Mouse (Mus musculus) embryonic facial prominence, embryonic 10.5 days (tissue): ENCODE data around the gene Spata17. TPM values are rescaled to one million over a fixed set of nuclear protein-coding genes. Genes with fewer than 3 reads are reported as not detected.

Experiments
- DNase-seq: peaks from one replicate; pipeline ENCODE4 v3.0.0-alpha.2; 2017; ENCODE audit warnings: low spot score
- H3K27ac ChIP-seq: fragments of 300-500 bp; sonication (generic); replicated peaks from 2 replicates; pipeline ENCODE4 v1.5.1; 2016; ENCODE audit warnings: mild to moderate bottlenecking
- H3K27me3 ChIP-seq: fragments of 300-500 bp; sonication (generic); replicated peaks from 2 replicates; pipeline ENCODE4 v1.6.1; 2016; ENCODE audit warnings: low read depth, mild to moderate bottlenecking; ENCODE audit not compliant: poor library complexity, severe bottlenecking
- H3K36me3 ChIP-seq: fragments of 300-500 bp; sonication (generic); replicated peaks from 2 replicates; pipeline ENCODE4 v1.6.1; 2016; ENCODE audit warnings: mild to moderate bottlenecking, moderate library complexity
- H3K4me1 ChIP-seq: fragments of 300-500 bp; sonication (generic); 2 replicates; pipeline ENCODE4 v1.6.1; 2016
- H3K4me3 ChIP-seq: fragments of 300-500 bp; sonication (generic); 2 replicates; pipeline ENCODE4 v1.5.1; 2016; ENCODE audit warnings: mild to moderate bottlenecking, moderate library complexity
- H3K9me3 ChIP-seq: fragments of 300-500 bp; sonication (generic); 2 replicates; pipeline ENCODE4 v1.6.1; 2016; ENCODE audit warnings: mild to moderate bottlenecking
- WGBS: fragments of 180-500 bp; shearing (Covaris S2); methylation state at CpG from one replicate; pipeline ENCODE4 v1.1.7; 2016; 5-methylcytosine and 5-hydroxymethylcytosine counted together
- polyA plus RNA-seq: library from polyadenylated mRNA; unstranded; fragments of >200 nt; fragmentation: Nextera tagmentation; extraction: Ambion mirVana; gene quantifications from 2 replicates; pipeline ENCODE4 v1.2.1, GENCODE M21; 2016

Spata17 gene
- polyA plus RNA-seq, result 1.1 and 1.9 TPM in 2 replicates

GRCm38 (mm10) chr1:187215181-187216116 lies at the start of gene Spata17, which contains the start of gene Gpatch2:
Gene Spata17 (minus strand): TSS chr1:187215465.
Gene Gpatch2 (plus strand): TSS chr1:187215508.
- Histone ChIP-seq H3K27ac (peak within 1 kb of the TSS; percentile 91), H3K36me3 (no peaks in the 10 kb centered on the region), H3K4me1 (peaks cover 7% of the 10 kb centered on the region), H3K9me3 (no peaks in the 10 kb centered on the region), H3K27me3 (no peaks in the 10 kb centered on the region), H3K4me3 (peak within 1 kb of the TSS; percentile 87)
- 1% methylated on average over 58 of the region's 58 CpGs for WGBS
- DNase-seq, result peak; percentile 89

GRCm38 (mm10) chr1:187258756-187259155 lies 43.5 kb upstream of the Spata17 start:
- WGBS, result 82% methylated on average over 4 of the region's 4 CpGs
- Histone ChIP-seq H3K4me3 (no peak overlapping the region), H3K27me3 (no peaks in the 10 kb centered on the region), H3K4me1 (peaks cover 5% of the 10 kb centered on the region), H3K27ac (no peak overlapping the region), H3K9me3 (no peaks in the 10 kb centered on the region), H3K36me3 (0 out of 2 replicates have a peak, but pooled peaks cover 3% of the 10 kb centered on the region)
- DNase-seq, result no peak

- peaks cover 13% of the 10 kb centered on the region; the same call in 1 of the 2 replicates for H3K36me3 ChIP-seq
- no peaks in the 10 kb centered on the region for H3K9me3 ChIP-seq
- no peak for DNase-seq
- 90% methylated on average over 1 of the region's 1 CpGs for WGBS
- H3K27me3 ChIP-seq, result no peaks in the 10 kb centered on the region
- H3K27ac ChIP-seq, result no peak overlapping the region
- H3K4me1 ChIP-seq, result no peaks in the 10 kb centered on the region
- H3K4me3 ChIP-seq, result no peak overlapping the region
Observed at GRCm38 (mm10) chr1:187250741-187251262, 35.5 kb upstream of the Spata17 start.

- Histone ChIP-seq H3K27me3 (no peaks in the 10 kb centered on the region), H3K27ac (no peak overlapping the region), H3K36me3 (no peaks in the 10 kb centered on the region), H3K4me1 (no peaks in the 10 kb centered on the region), H3K4me3 (no peak overlapping the region), H3K9me3 (no peaks in the 10 kb centered on the region)
- no peak for DNase-seq
- 80% methylated on average over 5 of the region's 5 CpGs for WGBS
Observed at GRCm38 (mm10) chr1:187244734-187245133, 29.5 kb upstream of the Spata17 start.

- H3K4me1 ChIP-seq, result no peaks in the 10 kb centered on the region
- H3K27me3 ChIP-seq, result no peaks in the 10 kb centered on the region
- no peak for DNase-seq
- 91% methylated on average over 5 of the region's 5 CpGs for WGBS
- peaks cover 11% of the 10 kb centered on the region for H3K36me3 ChIP-seq
- no peak overlapping the region for H3K4me3 ChIP-seq
- no peaks in the 10 kb centered on the region for H3K9me3 ChIP-seq
- H3K27ac ChIP-seq, result no peak overlapping the region
Observed at GRCm38 (mm10) chr1:187241329-187241728, 26.1 kb upstream of the Spata17 start.

GRCm38 (mm10) chr1:187240304-187240703 lies 25.0 kb upstream of the Spata17 start:
- WGBS, result 96% methylated on average over 3 of the region's 3 CpGs

GRCm38 (mm10) chr1:187238061-187238460 lies 22.8 kb upstream of the Spata17 start:
- no peaks in the 10 kb centered on the region for H3K27me3 ChIP-seq
- DNase-seq, result no peak
- no peaks in the 10 kb centered on the region for H3K9me3 ChIP-seq
- H3K4me3 ChIP-seq, result no peak overlapping the region
- no peak overlapping the region for H3K27ac ChIP-seq
- H3K4me1 ChIP-seq, result peaks cover 4% of the 10 kb centered on the region
- 94% methylated on average over 4 of the region's 4 CpGs for WGBS
- peaks cover 28% of the 10 kb centered on the region for H3K36me3 ChIP-seq

More at GRCm38 (mm10) chr1:187240304-187240703, 25.0 kb upstream of the Spata17 start:
- H3K9me3 ChIP-seq, result no peaks in the 10 kb centered on the region
- H3K4me1 ChIP-seq, result no peaks in the 10 kb centered on the region
- no peak overlapping the region for H3K27ac ChIP-seq
- H3K27me3 ChIP-seq, result no peaks in the 10 kb centered on the region
- no peak for DNase-seq
- no peak overlapping the region for H3K4me3 ChIP-seq
- H3K36me3 ChIP-seq, result peaks cover 14% of the 10 kb centered on the region

GRCm38 (mm10) chr1:187236296-187236695 lies 21.0 kb upstream of the Spata17 start:
- no peak for DNase-seq
- Histone ChIP-seq H3K27ac (no peak overlapping the region), H3K4me3 (no peak overlapping the region), H3K4me1 (peaks cover 7% of the 10 kb centered on the region), H3K27me3 (no peaks in the 10 kb centered on the region), H3K36me3 (peaks cover 34% of the 10 kb centered on the region), H3K9me3 (no peaks in the 10 kb centered on the region)
- 74% methylated on average over 6 of the region's 6 CpGs for WGBS

GRCm38 (mm10) chr1:187235161-187235560 lies 19.9 kb upstream of the Spata17 start:
- Histone ChIP-seq H3K36me3 (peaks cover 42% of the 10 kb centered on the region), H3K27me3 (no peaks in the 10 kb centered on the region), H3K4me1 (peaks cover 7% of the 10 kb centered on the region), H3K4me3 (no peak overlapping the region), H3K27ac (no peak overlapping the region), H3K9me3 (no peaks in the 10 kb centered on the region)
- WGBS, result 95% methylated on average over 3 of the region's 3 CpGs
- no peak for DNase-seq

GRCm38 (mm10) chr1:187232996-187233615 lies 17.8 kb upstream of the Spata17 start:
- DNase-seq, result peak; percentile 21
- H3K27ac ChIP-seq, result no peak overlapping the region
- WGBS, result 56% methylated on average over 7 of the region's 7 CpGs
- no peak overlapping the region for H3K4me3 ChIP-seq
- H3K27me3 ChIP-seq, result no peaks in the 10 kb centered on the region
- no peaks in the 10 kb centered on the region for H3K9me3 ChIP-seq
- peaks cover 47% of the 10 kb centered on the region for H3K36me3 ChIP-seq
- H3K4me1 ChIP-seq, result peaks cover 7% of the 10 kb centered on the region

GRCm38 (mm10) chr1:187232196-187232955 lies 17.1 kb upstream of the Spata17 start:
- H3K4me3 ChIP-seq, result no peak overlapping the region
- no peak for DNase-seq
- no peaks in the 10 kb centered on the region for H3K9me3 ChIP-seq
- H3K4me1 ChIP-seq, result peaks cover 7% of the 10 kb centered on the region
- H3K36me3 ChIP-seq, result peaks cover 49% of the 10 kb centered on the region
- H3K27ac ChIP-seq, result no peak overlapping the region
- WGBS, result 89% methylated on average over 14 of the region's 14 CpGs
- H3K27me3 ChIP-seq, result no peaks in the 10 kb centered on the region

- Histone ChIP-seq H3K4me3 (no peak overlapping the region), H3K27me3 (no peaks in the 10 kb centered on the region), H3K36me3 (peaks cover 62% of the 10 kb centered on the region), H3K9me3 (no peaks in the 10 kb centered on the region), H3K4me1 (peaks cover 7% of the 10 kb centered on the region), H3K27ac (no peak overlapping the region)
- 90% methylated on average over 5 of the region's 5 CpGs for WGBS
- DNase-seq, result no peak
Observed at GRCm38 (mm10) chr1:187230255-187230654, 15.0 kb upstream of the Spata17 start.
